Mouse (Mus musculus): ENCODE results near the gene Iqcg.

GRCm38 (mm10) chr16:33074967-33075366, 18.9 kb upstream of the Iqcg start:
- TF ChIP-seq CTCF (IDR thresholded peaks at IDR 0.05; ENCODE audit: low read depth) (no peak), EP300 (IDR thresholded peaks at IDR 0.05; ENCODE audit: low read depth) (no peak)
